Mouse (Mus musculus) left cerebral cortex, adult 11 months (tissue): ENCODE data around the gene Olfr1057.
"Not testable (repeated sequence)": the region's sequence is repeated elsewhere in the genome, so short reads cannot be mapped to it uniquely, and the experiment has no call there.

ENCODE experiments used
- DNase-seq: peaks from one replicate; pipeline ENCODE4 v3.0.0; 2022; ENCODE audit warnings: low spot score

Olfr1057 gene

DNA sequence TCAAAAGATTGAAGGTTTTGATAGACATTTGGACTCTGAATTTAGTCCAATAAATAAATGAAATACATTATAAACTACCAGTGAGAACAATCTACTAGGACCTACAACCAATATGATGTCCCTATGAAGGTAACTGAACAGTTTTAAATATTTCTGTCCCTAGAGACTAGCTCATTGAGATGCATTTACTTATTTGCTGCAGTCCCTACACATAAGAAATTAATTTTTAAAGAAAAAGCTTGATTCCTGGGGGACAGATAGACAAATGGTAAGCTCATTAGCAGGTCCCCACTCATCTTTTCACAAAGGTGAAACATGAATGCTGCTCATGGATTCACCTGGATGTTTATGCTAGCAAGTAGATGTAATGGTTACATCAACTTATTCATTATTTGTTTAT is at the start of gene Olfr1057:
Gene Olfr1057 (minus strand): TSS at position 101 of the 400 bp plus-strand sequence.
- DNase-seq, result no peak

DNA sequence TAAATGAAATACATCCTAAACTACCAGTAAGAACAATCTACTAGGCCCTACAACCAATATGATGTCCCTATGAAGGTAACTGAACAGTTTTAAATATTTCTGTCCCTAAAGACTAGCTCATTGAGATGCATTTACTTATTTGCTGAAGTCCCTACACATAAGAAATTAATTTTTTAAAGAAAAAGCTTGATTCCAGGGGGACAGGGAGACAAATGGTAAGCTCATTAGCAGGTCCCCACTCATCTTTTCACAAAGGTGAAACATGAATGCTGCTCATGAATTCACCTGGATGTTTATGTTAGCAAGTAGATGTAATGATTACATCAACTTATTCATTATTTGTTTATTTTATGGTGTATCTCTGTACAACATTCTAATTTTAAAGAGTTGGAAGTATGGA is 48.5 kb upstream of the Olfr1057 start, which contains the start of gene Olfr1062:
Gene Olfr1062 (minus strand): TSS at position 101 of the 400 bp plus-strand sequence.
- DNase-seq, result not testable (repeated sequence)

DNA sequence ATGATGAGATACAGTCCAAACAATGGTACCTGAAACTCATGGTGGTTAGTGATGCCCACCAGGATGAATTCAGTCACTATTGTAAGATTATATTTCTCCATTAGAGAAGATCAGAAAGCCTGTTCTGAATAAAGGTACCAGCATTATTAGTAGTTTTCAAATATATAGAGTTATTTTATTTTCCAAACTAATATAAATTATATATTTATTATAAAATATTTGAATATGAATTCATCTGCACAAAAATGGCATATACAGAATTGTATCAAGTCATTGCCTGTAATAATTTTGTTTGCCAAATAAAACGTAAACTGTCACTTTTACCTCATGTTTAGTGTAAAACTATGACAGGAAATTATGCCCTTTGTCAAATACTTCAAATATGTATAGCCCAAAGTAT is 35.8 kb upstream of the Olfr1057 start, which contains the start of gene Olfr1061:
Gene Olfr1061 (minus strand): TSS at position 101 of the 400 bp plus-strand sequence.
- no peak for DNase-seq

DNA sequence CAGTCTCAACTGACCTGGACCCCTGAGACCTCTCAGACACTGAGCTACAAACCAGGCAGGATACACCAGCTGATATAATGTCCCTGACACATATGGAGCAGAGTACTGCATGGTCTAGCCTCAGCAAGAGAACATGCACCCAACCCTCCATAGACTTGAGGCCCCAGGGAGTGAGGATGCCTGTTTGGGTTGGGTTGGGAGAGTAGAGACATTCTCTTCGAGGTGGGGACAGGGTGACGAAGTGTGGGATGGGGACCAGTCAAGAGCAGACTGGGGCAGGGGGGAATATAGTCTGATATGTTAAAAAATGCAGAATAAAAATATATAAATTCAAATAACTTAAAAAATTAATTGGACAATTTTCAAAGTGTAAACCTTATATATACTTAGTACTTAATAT is 16.9 kb upstream of the Olfr1057 start:
- DNase-seq, result no peak

DNA sequence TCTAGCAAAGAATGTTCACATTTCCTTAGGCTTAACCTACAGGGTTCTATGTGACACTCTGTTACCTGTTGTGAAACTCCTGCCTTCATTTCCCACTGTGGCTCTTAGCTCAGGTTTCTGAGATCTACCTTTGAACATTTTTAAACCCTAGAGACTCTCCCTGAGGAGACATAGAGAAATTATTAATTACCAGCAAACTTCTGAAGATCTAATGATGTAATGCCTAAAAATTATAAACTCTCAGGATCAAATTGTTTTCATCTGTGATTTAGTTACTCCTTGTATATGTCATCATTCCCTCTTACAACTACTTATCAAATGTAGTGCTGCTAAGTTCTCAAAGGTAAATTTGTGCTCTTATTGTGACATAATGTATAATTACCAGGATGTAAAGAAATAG is 10.3 kb upstream of the Olfr1057 start, which contains the start of gene Olfr1058:
Gene Olfr1058 (minus strand): TSS at position 101 of the 400 bp plus-strand sequence.
- DNase-seq, result not testable (repeated sequence)

DNA sequence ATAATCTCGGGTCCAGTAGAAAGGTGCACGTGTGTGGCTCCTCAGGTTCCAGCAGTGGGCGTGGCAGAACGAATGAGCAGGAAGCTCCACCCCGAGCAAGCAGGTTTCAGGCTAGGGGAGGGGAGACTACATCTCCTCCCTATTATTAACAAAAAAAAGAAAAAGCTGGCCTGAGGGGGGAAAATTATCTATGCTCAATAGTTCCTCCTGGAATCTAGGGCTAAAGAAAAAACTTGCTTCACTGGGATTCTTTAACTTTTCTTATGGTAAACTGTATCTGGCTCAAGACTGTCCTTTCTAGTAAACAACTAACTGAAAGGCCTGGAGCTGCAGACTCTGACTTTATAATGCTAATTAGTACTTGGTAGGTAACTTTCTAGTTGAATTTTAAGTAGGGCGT is 11.9 kb downstream of the Olfr1057 start:
- DNase-seq, result not testable (repeated sequence)

DNA sequence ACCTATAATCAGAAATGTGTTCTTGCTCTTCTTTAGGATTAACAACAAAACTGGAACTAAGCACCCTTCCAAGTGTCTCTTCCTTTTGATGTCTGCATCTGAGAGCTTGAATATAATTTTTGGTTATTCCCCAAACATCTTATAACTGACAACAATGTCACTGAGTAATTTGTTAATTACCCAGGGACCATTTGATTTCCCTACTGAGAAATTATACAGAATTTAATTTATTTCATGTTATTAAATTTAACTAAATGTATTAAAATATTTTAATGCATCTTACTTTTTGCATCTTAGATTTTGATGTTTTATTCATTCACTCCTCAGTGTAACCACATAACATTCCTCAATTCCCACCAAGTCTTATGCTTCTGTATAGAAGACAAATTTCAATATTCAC is 15.8 kb downstream of the Olfr1057 start, which contains the start of gene Olfr1056:
Gene Olfr1056 (minus strand): TSS at position 101 of the 400 bp plus-strand sequence.
- DNase-seq, result no peak

DNA sequence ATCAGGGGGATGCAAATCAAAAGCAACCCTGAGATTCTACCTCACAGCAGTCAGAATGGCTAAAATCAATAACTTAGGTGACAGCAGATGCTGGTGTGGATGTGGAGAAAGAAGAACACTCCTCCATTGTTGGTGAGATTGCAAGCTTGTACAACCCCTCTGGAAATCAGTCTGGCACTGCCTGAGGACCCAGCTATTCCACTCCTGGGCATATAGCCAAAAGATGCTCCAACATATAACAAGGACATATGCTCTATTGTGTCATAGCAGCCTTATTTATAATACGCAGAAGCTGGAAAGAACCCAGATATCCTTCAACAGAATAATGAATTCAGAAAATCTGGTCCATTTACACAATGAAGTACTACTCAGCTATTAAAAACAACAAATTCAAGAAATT is 26.4 kb downstream of the Olfr1057 start:
- DNase-seq, result not testable (repeated sequence)

DNA sequence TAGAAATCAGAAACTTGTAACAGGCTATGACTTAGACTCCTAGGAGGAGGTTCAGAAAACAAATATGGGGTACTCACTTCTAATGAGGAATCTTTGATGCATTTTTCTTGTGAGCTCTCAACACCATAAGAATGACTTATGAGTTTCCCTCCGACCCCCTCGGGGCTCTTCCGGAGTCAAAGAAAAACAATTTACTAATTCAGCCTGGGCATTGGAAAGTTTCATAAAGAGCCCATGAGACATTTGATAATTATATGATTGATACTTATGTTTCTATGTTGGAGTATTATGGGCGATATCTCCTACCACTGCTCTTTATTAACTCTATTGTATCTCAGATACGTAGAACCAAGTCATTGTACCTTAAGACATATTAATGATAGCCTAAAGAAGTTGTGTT is 28.0 kb downstream of the Olfr1057 start, which contains the start of gene Olfr1055:
Gene Olfr1055 (minus strand): TSS at position 101 of the 400 bp plus-strand sequence.
- DNase-seq, result no peak

DNA sequence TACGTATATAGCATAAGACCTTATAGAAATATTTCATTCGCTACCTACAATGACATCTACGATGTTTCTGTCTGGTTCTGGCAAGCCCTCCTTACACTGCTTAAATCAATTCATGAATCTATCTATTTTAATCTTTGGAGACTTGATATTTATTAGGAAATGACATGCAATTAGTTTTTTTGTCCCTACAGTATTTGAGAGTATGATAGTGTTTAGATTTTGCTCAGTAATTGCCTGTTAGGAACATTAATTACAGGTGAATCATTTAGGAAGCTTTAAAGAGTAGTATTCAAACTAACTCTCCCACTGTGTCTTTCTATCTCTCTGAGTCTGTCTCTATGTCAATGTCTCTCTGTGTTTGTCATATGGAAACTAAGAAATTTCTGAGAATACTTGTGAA is 42.9 kb downstream of the Olfr1057 start, which contains the start of gene Olfr1054:
Gene Olfr1054 (minus strand): TSS at position 101 of the 400 bp plus-strand sequence.
- no peak for DNase-seq
